Mouse (Mus musculus): ENCODE data around the gene AI597479.
A peak's percentile ranks its signal among the peaks of the same experiment; 100 is the strongest.

The AI597479 gene

GRCm38 (mm10) chr1:43098031-43098984 is at the start of gene AI597479, which contains the start of gene Tgfbrap1:
AI597479 (plus strand) TSS chr1:43098710.
Tgfbrap1 (minus strand) TSS chr1:43098637.
- peak; percentile 95 for ATAC-seq (ENCODE audit: insufficient number of reproducible peaks, low FRiP score, low TSS enrichment)

- ATAC-seq (ENCODE audit: insufficient number of reproducible peaks, low FRiP score, low TSS enrichment) = no peak
These were observed 46.6 kb upstream of the AI597479 start for GRCm38 (mm10) chr1:43051903-43052302.

- peak; percentile 83 for ATAC-seq (ENCODE audit: insufficient number of reproducible peaks, low FRiP score, low TSS enrichment)
These were observed 32.7 kb upstream of the AI597479 start for GRCm38 (mm10) chr1:43065615-43066310.

- ATAC-seq (ENCODE audit: insufficient number of reproducible peaks, low FRiP score, low TSS enrichment) = no peak
These were observed 31.9 kb upstream of the AI597479 start for GRCm38 (mm10) chr1:43066573-43066972.

GRCm38 (mm10) chr1:43067551-43067950 is 31.0 kb upstream of the AI597479 start:
- ATAC-seq (ENCODE audit: insufficient number of reproducible peaks, low FRiP score, low TSS enrichment) = no peak

GRCm38 (mm10) chr1:43070726-43071125 is 27.8 kb upstream of the AI597479 start:
- ATAC-seq (ENCODE audit: insufficient number of reproducible peaks, low FRiP score, low TSS enrichment) = no peak

GRCm38 (mm10) chr1:43072028-43072427 is 26.5 kb upstream of the AI597479 start:
- ATAC-seq (ENCODE audit: insufficient number of reproducible peaks, low FRiP score, low TSS enrichment) = no peak

- ATAC-seq (ENCODE audit: insufficient number of reproducible peaks, low FRiP score, low TSS enrichment) = no peak
These were observed 25.9 kb upstream of the AI597479 start for GRCm38 (mm10) chr1:43072561-43072960.

- ATAC-seq (ENCODE audit: insufficient number of reproducible peaks, low FRiP score, low TSS enrichment) = peak; percentile 80
These were observed 23.7 kb upstream of the AI597479 start for GRCm38 (mm10) chr1:43074791-43075190.

- no peak for ATAC-seq (ENCODE audit: insufficient number of reproducible peaks, low FRiP score, low TSS enrichment)
These were observed 20.4 kb upstream of the AI597479 start for GRCm38 (mm10) chr1:43078124-43078523.

- no peak for ATAC-seq (ENCODE audit: insufficient number of reproducible peaks, low FRiP score, low TSS enrichment)
These were observed 15.6 kb upstream of the AI597479 start for GRCm38 (mm10) chr1:43082946-43083345.

GRCm38 (mm10) chr1:43090418-43090817 is 8.1 kb upstream of the AI597479 start:
- ATAC-seq (ENCODE audit: insufficient number of reproducible peaks, low FRiP score, low TSS enrichment) = no peak

GRCm38 (mm10) chr1:43091306-43092055 is 7.0 kb upstream of the AI597479 start:
- no peak; the same call in 1 of the 2 replicates for ATAC-seq (ENCODE audit: insufficient number of reproducible peaks, low FRiP score, low TSS enrichment)

GRCm38 (mm10) chr1:43092056-43093015 is 6.2 kb upstream of the AI597479 start:
- ATAC-seq (ENCODE audit: insufficient number of reproducible peaks, low FRiP score, low TSS enrichment) = peak; percentile 82

GRCm38 (mm10) chr1:43094206-43094605 is 4.3 kb upstream of the AI597479 start:
- ATAC-seq (ENCODE audit: insufficient number of reproducible peaks, low FRiP score, low TSS enrichment) = no peak

- ATAC-seq (ENCODE audit: insufficient number of reproducible peaks, low FRiP score, low TSS enrichment) = no peak
These were observed 10.2 kb downstream of the AI597479 start for GRCm38 (mm10) chr1:43108729-43109128.

- peak; percentile 50; the same call in 1 of the 2 replicates for ATAC-seq (ENCODE audit: insufficient number of reproducible peaks, low FRiP score, low TSS enrichment)
These were observed 12.0 kb downstream of the AI597479 start for GRCm38 (mm10) chr1:43110556-43110955.

GRCm38 (mm10) chr1:43112882-43113281 is 14.4 kb downstream of the AI597479 start:
- ATAC-seq (ENCODE audit: insufficient number of reproducible peaks, low FRiP score, low TSS enrichment) = peak; percentile 54; the same call in 1 of the 2 replicates

GRCm38 (mm10) chr1:43117435-43117834 is 18.9 kb downstream of the AI597479 start:
- ATAC-seq (ENCODE audit: insufficient number of reproducible peaks, low FRiP score, low TSS enrichment) = no peak
